Mouse (Mus musculus) limb, embryonic 11.5 days (tissue): ENCODE data around the gene Akap5. TPM values are rescaled to one million over a fixed set of nuclear protein-coding genes. Genes with fewer than 3 reads are reported as not detected.

Experiments
- ATAC-seq: fragments of 200-750 bp; cut with Nextera tagmentation; 2 replicates; pipeline ENCODE4 v1.8.0; 2017; ENCODE audit warnings: low read depth; ENCODE audit not compliant: insufficient number of reproducible peaks, low FRiP score, low TSS enrichment
- DNase-seq: peaks from one replicate; pipeline ENCODE4 v3.0.0-alpha.2; 2015; ENCODE audit warnings: low spot score
- H3K27ac ChIP-seq: fragments of 300-500 bp; sonication (generic); replicated peaks from 2 replicates; pipeline ENCODE4 v1.5.1; 2014; ENCODE audit warnings: low read depth, mild to moderate bottlenecking, low read length
- H3K27me3 ChIP-seq: fragments of 300-500 bp; sonication (generic); 2 replicates; pipeline ENCODE4 v1.6.1; 2014; ENCODE audit warnings: mild to moderate bottlenecking, low read length, mixed read lengths; ENCODE audit not compliant: control insufficient read depth, insufficient read depth
- H3K36me3 ChIP-seq: fragments of 300-500 bp; sonication (generic); 2 replicates; pipeline ENCODE4 v1.6.1; 2014; ENCODE audit warnings: mild to moderate bottlenecking, low read length, moderate library complexity, mixed read lengths; ENCODE audit not compliant: control insufficient read depth, insufficient read depth
- H3K4me1 ChIP-seq: fragments of 300-500 bp; sonication (generic); 2 replicates; pipeline ENCODE4 v1.6.1; 2014; ENCODE audit warnings: low read length, mixed read lengths; ENCODE audit not compliant: control insufficient read depth, insufficient read depth
- H3K4me2 ChIP-seq: fragments of 300-500 bp; sonication (generic); 2 replicates; pipeline ENCODE4 v1.6.1; 2014; ENCODE audit warnings: low read depth, mild to moderate bottlenecking, moderate library complexity; ENCODE audit not compliant: severe bottlenecking
- H3K4me3 ChIP-seq: fragments of 300-500 bp; sonication (generic); 2 replicates; pipeline ENCODE4 v1.5.1; 2014; ENCODE audit warnings: low read depth, low read length
- H3K9ac ChIP-seq: fragments of 300-500 bp; sonication (generic); 2 replicates; pipeline ENCODE4 v1.6.1; 2014; ENCODE audit warnings: mild to moderate bottlenecking, low read length
- H3K9me3 ChIP-seq: fragments of 300-500 bp; sonication (generic); 2 replicates; pipeline ENCODE4 v1.6.1; 2016; ENCODE audit warnings: low read length; ENCODE audit not compliant: control insufficient read depth
- WGBS: fragments of 180-500 bp; shearing (Covaris S2); extraction: QIAGEN DNeasy Blood & Tissue Kit; methylation state at CpG from one replicate; pipeline ENCODE4 v1.1.7; 2014; 5-methylcytosine and 5-hydroxymethylcytosine counted together
- polyA plus RNA-seq: library from polyadenylated mRNA; unstranded; fragments of >200 nt; fragmentation: Nextera tagmentation; extraction: Ambion mirVana; gene quantifications from 2 replicates; pipeline ENCODE4 v1.2.1, GENCODE M21; 2014

Akap5 gene
- polyA plus RNA-seq, 1 experiment from 2014 or later: 1.4 TPM

- Histone ChIP-seq H3K27ac (no peak overlapping the region), H3K9ac (no peak overlapping the region), H3K27me3 (no peaks in the 10 kb centered on the region), H3K4me1 (peaks cover 4% of the 10 kb centered on the region; the same call in 1 of the 2 replicates), H3K9me3 (no peaks in the 10 kb centered on the region), H3K4me3 (no peak overlapping the region), H3K36me3 (peaks cover 4% of the 10 kb centered on the region), H3K4me2 (no peak overlapping the region)
- 92% methylated on average over 8 of the region's 8 CpGs for WGBS
- ATAC-seq (no peak), DNase-seq (no peak)
Measured at GRCm38 (mm10) chr12:76305107-76305506, 19.6 kb upstream of the Akap5 start.

GRCm38 (mm10) chr12:76306852-76307561, 17.7 kb upstream of the Akap5 start:
- H3K9me3 ChIP-seq: no peaks in the 10 kb centered on the region
- H3K36me3 ChIP-seq: peaks cover 3% of the 10 kb centered on the region; the same call in 1 of the 2 replicates
- peaks cover 4% of the 10 kb centered on the region; the same call in 1 of the 2 replicates for H3K4me1 ChIP-seq
- H3K4me3 ChIP-seq: no peak overlapping the region
- DNase-seq (no peak), ATAC-seq (no peak)
- WGBS: 81% methylated on average over 9 of the region's 9 CpGs
- no peak overlapping the region for H3K4me2 ChIP-seq
- H3K9ac ChIP-seq: no peak overlapping the region
- H3K27me3 ChIP-seq: no peaks in the 10 kb centered on the region
- no peak overlapping the region for H3K27ac ChIP-seq

GRCm38 (mm10) chr12:76307964-76308363, 16.7 kb upstream of the Akap5 start:
- 40% methylated on average over 9 of the region's 9 CpGs for WGBS
- Histone ChIP-seq H3K4me1 (peaks cover 4% of the 10 kb centered on the region; the same call in 1 of the 2 replicates), H3K4me2 (no peak overlapping the region), H3K27me3 (no peaks in the 10 kb centered on the region), H3K27ac (no peak overlapping the region), H3K9ac (no peak overlapping the region), H3K36me3 (peaks cover 5% of the 10 kb centered on the region; the same call in 1 of the 2 replicates), H3K4me3 (no peak overlapping the region), H3K9me3 (no peaks in the 10 kb centered on the region)
- DNase-seq (no peak), ATAC-seq (0 out of 2 replicates have a peak, but pooled peaks have one; percentile 21)

GRCm38 (mm10) chr12:76308436-76308835, 16.3 kb upstream of the Akap5 start:
- Histone ChIP-seq H3K9me3 (no peaks in the 10 kb centered on the region), H3K27ac (no peak overlapping the region), H3K4me3 (no peak overlapping the region), H3K36me3 (peaks cover 5% of the 10 kb centered on the region; the same call in 1 of the 2 replicates), H3K9ac (no peak overlapping the region), H3K27me3 (no peaks in the 10 kb centered on the region), H3K4me1 (peaks cover 4% of the 10 kb centered on the region; the same call in 1 of the 2 replicates), H3K4me2 (no peak overlapping the region)
- no peak for DNase-seq
- 81% methylated on average over 5 of the region's 5 CpGs for WGBS
- ATAC-seq: no peak

- no peak overlapping the region for H3K27ac ChIP-seq
- H3K4me1 ChIP-seq: peaks cover 4% of the 10 kb centered on the region; the same call in 1 of the 2 replicates
- no peaks in the 10 kb centered on the region for H3K27me3 ChIP-seq
- no peaks in the 10 kb centered on the region for H3K9me3 ChIP-seq
- WGBS: 81% methylated on average over 6 of the region's 6 CpGs
- peaks cover 5% of the 10 kb centered on the region; the same call in 1 of the 2 replicates for H3K36me3 ChIP-seq
- H3K9ac ChIP-seq: no peak overlapping the region
- no peak for ATAC-seq
- DNase-seq: no peak
- no peak overlapping the region for H3K4me2 ChIP-seq
- no peak overlapping the region for H3K4me3 ChIP-seq
Measured at GRCm38 (mm10) chr12:76310007-76310406, 14.7 kb upstream of the Akap5 start.

GRCm38 (mm10) chr12:76310633-76311032, 14.1 kb upstream of the Akap5 start:
- Histone ChIP-seq H3K4me3 (no peak overlapping the region), H3K4me1 (peaks cover 4% of the 10 kb centered on the region; the same call in 1 of the 2 replicates), H3K4me2 (no peak overlapping the region), H3K36me3 (peaks cover 5% of the 10 kb centered on the region; the same call in 1 of the 2 replicates), H3K27me3 (no peaks in the 10 kb centered on the region), H3K27ac (no peak overlapping the region), H3K9me3 (no peaks in the 10 kb centered on the region), H3K9ac (no peak overlapping the region)
- 75% methylated on average over 6 of the region's 6 CpGs for WGBS
- DNase-seq: no peak
- ATAC-seq: no peak

GRCm38 (mm10) chr12:76311227-76311626, 13.5 kb upstream of the Akap5 start:
- H3K27ac ChIP-seq: no peak overlapping the region
- peaks cover 4% of the 10 kb centered on the region; the same call in 1 of the 2 replicates for H3K4me1 ChIP-seq
- H3K36me3 ChIP-seq: peaks cover 5% of the 10 kb centered on the region; the same call in 1 of the 2 replicates

GRCm38 (mm10) chr12:76311951-76312350, 12.7 kb upstream of the Akap5 start:
- WGBS: 94% methylated on average over 8 of the region's 8 CpGs
- H3K4me2 ChIP-seq: no peak overlapping the region
- H3K4me3 ChIP-seq: no peak overlapping the region
- peaks cover 5% of the 10 kb centered on the region; the same call in 1 of the 2 replicates for H3K36me3 ChIP-seq
- no peak for ATAC-seq
- no peak overlapping the region for H3K9ac ChIP-seq
- DNase-seq: no peak
- H3K27me3 ChIP-seq: no peaks in the 10 kb centered on the region
- no peaks in the 10 kb centered on the region for H3K9me3 ChIP-seq
- no peak overlapping the region for H3K27ac ChIP-seq
- peaks cover 3% of the 10 kb centered on the region; the same call in 1 of the 2 replicates for H3K4me1 ChIP-seq

More at GRCm38 (mm10) chr12:76311227-76311626, 13.5 kb upstream of the Akap5 start:
- H3K9me3 ChIP-seq: no peaks in the 10 kb centered on the region
- DNase-seq (no peak), ATAC-seq (no peak)
- H3K9ac ChIP-seq: no peak overlapping the region
- no peaks in the 10 kb centered on the region for H3K27me3 ChIP-seq
- no peak overlapping the region for H3K4me3 ChIP-seq
- no peak overlapping the region for H3K4me2 ChIP-seq
- WGBS: 95% methylated on average over 9 of the region's 9 CpGs
